Mouse (Mus musculus): ENCODE results near the gene Fndc5. TPM values are rescaled to one million over a fixed set of nuclear protein-coding genes. Genes with fewer than 3 reads are reported as not detected.

Fndc5 gene
- polyA plus RNA-seq, 1 experiment from 2014 or later: 2.0 TPM

- Histone ChIP-seq H3K4me1 (replicated peaks; ENCODE audit: control insufficient read depth, insufficient read depth) (no peaks in the 10 kb centered on the region), H3K4me3 (ENCODE audit: low read depth, low read length) (no peak overlapping the region), H3K9ac (ENCODE audit: low read length) (no peak overlapping the region), H3K4me2 (replicated peaks; ENCODE audit: low read depth) (peak overlapping the region; percentile 27), H3K27me3 (ENCODE audit: control insufficient read depth, insufficient read depth, low read length) (no peaks in the 10 kb centered on the region), H3K27ac (replicated peaks) (no peak overlapping the region), H3K9me3 (ENCODE audit: control insufficient read depth, low read length) (no peaks in the 10 kb centered on the region), H3K36me3 (ENCODE audit: control insufficient read depth, insufficient read depth, low read length) (no peaks in the 10 kb centered on the region)
- DNase-seq (ENCODE audit: low spot score) (peak; percentile 76), ATAC-seq (ENCODE audit: low FRiP score, low TSS enrichment) (no peak; the same call in 1 of the 2 replicates)
- TF ChIP-seq EP300 (optimal IDR thresholded peaks at IDR 0.05) (no peak), CTCF (IDR thresholded peaks at IDR 0.05; ENCODE audit: low read depth) (peak; percentile 89)
- 11% methylated on average over 15 of the region's 15 CpGs for WGBS
Measured at GRCm38 (mm10) chr4:129134799-129135585, 1.8 kb upstream of the Fndc5 start.

- WGBS: 63% methylated on average over 2 of the region's 2 CpGs
- H3K9me3 ChIP-seq (ENCODE audit: control insufficient read depth, low read length): no peaks in the 10 kb centered on the region
- H3K9ac ChIP-seq (ENCODE audit: low read length): no peak overlapping the region
- no peaks in the 10 kb centered on the region for H3K4me1 ChIP-seq (replicated peaks; ENCODE audit: control insufficient read depth, insufficient read depth)
- no peak overlapping the region for H3K4me2 ChIP-seq (replicated peaks; ENCODE audit: low read depth)
- H3K27ac ChIP-seq (replicated peaks): no peak overlapping the region
- ATAC-seq (ENCODE audit: low FRiP score, low TSS enrichment): no peak
- no peak overlapping the region for H3K4me3 ChIP-seq (ENCODE audit: low read depth, low read length)
- no peaks in the 10 kb centered on the region for H3K27me3 ChIP-seq (ENCODE audit: control insufficient read depth, insufficient read depth, low read length)
- no peak for DNase-seq (ENCODE audit: low spot score)
- TF ChIP-seq CTCF (IDR thresholded peaks at IDR 0.05; ENCODE audit: low read depth): no peak
- no peak for TF ChIP-seq EP300 (optimal IDR thresholded peaks at IDR 0.05)
- no peaks in the 10 kb centered on the region for H3K36me3 ChIP-seq (ENCODE audit: control insufficient read depth, insufficient read depth, low read length)
Measured at GRCm38 (mm10) chr4:129135637-129136036, 1.2 kb upstream of the Fndc5 start.

DNA sequence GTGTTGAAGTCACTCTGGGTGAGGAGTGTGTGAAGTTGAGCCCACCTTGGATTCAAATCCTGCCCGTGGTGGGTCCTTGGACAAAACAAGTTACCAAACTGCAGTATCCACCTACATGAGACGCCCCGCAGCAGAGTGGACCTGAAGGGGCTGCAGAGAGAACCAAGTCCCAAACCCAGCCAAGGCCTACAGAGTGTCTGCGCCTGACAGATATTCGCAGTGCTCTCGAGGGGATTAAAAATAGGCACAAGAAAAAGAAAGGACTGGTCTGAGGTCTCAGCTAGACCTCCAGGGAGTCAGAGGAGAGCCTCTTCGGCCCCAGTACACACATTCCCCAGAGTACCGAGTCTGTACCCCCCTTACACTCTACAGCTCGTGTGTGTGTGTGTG lies 615 bp upstream of the Fndc5 start:
- no peaks in the 10 kb centered on the region for H3K27me3 ChIP-seq (ENCODE audit: control insufficient read depth, insufficient read depth, low read length)
- peak overlapping the region; percentile 63; the same call in 1 of the 2 replicates for H3K9ac ChIP-seq (ENCODE audit: low read length)
- WGBS: 44% methylated on average over 9 of the region's 9 CpGs
- no peak for TF ChIP-seq EP300 (optimal IDR thresholded peaks at IDR 0.05)
- no peak for TF ChIP-seq CTCF (IDR thresholded peaks at IDR 0.05; ENCODE audit: low read depth)
- H3K4me2 ChIP-seq (replicated peaks; ENCODE audit: low read depth): peak overlapping the region; percentile 79
- H3K4me3 ChIP-seq (ENCODE audit: low read depth, low read length): peak overlapping the region; percentile 50
- ATAC-seq (ENCODE audit: low FRiP score, low TSS enrichment) (no peak), DNase-seq (ENCODE audit: low spot score) (no peak)
- H3K27ac ChIP-seq (replicated peaks): no peak overlapping the region
- H3K36me3 ChIP-seq (ENCODE audit: control insufficient read depth, insufficient read depth, low read length): no peaks in the 10 kb centered on the region
- peaks cover 2% of the 10 kb centered on the region; the same call in 1 of the 2 replicates for H3K4me1 ChIP-seq (replicated peaks; ENCODE audit: control insufficient read depth, insufficient read depth)
- H3K9me3 ChIP-seq (ENCODE audit: control insufficient read depth, low read length): no peaks in the 10 kb centered on the region

DNA sequence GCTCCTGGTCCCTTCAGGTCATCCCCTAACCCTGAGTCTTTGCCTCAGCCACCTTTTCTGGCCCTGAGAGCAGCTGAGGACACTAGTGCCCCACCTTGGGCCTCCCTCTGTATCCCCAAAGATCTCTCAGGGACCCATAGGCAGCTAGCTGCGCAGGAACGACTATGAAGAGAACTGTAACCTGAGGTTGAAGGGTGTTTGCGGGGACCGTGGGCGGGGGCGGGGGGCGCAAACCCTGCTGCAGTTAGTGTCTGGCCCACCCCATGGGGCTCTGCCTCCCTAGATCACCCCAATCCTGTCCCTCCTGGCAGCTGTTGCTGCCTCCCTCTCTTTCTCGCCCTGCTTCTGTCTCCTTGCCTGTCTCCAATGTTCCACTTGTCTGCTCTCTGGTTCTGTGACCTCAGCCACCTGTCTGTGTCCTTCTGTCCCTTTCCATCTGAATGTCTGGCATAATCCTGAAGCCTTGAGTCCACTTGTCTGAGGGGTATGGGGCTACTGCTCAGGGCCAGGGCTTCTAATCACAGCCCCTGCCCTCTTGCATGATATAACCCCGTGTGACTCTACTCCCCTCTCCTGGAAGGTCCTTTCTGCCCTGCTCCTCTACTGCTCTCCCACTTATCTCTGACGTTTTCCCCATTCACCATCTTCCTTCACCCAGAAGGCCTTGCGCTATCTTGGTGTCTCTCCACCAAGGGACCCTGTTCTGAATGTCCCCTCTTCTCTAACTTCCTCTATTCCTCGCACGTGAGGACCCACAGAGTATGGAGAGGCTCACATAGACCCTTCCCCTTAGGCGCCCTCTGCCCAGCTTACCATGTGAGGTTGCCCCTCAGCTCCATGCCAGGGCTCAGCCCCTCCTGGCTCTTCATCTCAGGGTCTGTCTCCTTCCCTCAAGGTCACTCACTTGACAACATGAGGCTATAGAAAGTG lies 858 bp downstream of the Fndc5 start:
- no peak for ATAC-seq (ENCODE audit: low FRiP score, low TSS enrichment)
- Histone ChIP-seq H3K27me3 (ENCODE audit: control insufficient read depth, insufficient read depth, low read length) (no peaks in the 10 kb centered on the region), H3K9me3 (ENCODE audit: control insufficient read depth, low read length) (no peaks in the 10 kb centered on the region), H3K27ac (replicated peaks) (no peak overlapping the region), H3K4me1 (replicated peaks; ENCODE audit: control insufficient read depth, insufficient read depth) (peaks cover 6% of the 10 kb centered on the region; the same call in 1 of the 2 replicates), H3K36me3 (ENCODE audit: control insufficient read depth, insufficient read depth, low read length) (no peaks in the 10 kb centered on the region), H3K4me3 (ENCODE audit: low read depth, low read length) (no peak overlapping the region), H3K9ac (ENCODE audit: low read length) (peak overlapping the region; percentile 63), H3K4me2 (replicated peaks; ENCODE audit: low read depth) (peak overlapping the region; percentile 79; the same call in 1 of the 2 replicates)
- TF ChIP-seq EP300 (optimal IDR thresholded peaks at IDR 0.05) (no peak), CTCF (IDR thresholded peaks at IDR 0.05; ENCODE audit: low read depth) (no peak)
- no peak for DNase-seq (ENCODE audit: low spot score)
- 67% methylated on average over 14 of the region's 14 CpGs for WGBS

DNA sequence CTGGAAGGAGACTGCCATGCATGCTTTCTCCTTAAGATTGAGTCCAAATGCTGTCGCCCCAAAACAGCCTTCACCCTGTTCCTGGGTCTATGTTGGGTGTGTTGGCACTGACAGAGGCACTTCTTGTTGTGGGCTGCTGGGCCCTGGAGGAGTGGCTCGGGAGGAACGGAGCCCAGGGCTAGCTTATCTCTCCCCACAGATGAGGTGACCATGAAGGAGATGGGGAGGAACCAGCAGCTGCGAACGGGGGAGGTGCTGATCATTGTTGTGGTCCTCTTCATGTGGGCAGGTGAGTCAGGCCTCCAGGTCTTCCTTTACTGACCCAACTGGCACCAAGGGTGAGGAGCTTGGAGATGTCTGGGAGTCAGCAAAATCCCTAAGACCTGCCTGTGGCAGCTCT lies 2.8 kb downstream of the Fndc5 start:
- DNase-seq (ENCODE audit: low spot score) (no peak), ATAC-seq (ENCODE audit: low FRiP score, low TSS enrichment) (no peak)
- Histone ChIP-seq H3K4me3 (ENCODE audit: low read depth, low read length) (no peak overlapping the region), H3K4me2 (replicated peaks; ENCODE audit: low read depth) (no peak overlapping the region), H3K9ac (ENCODE audit: low read length) (no peak overlapping the region), H3K36me3 (ENCODE audit: control insufficient read depth, insufficient read depth, low read length) (no peaks in the 10 kb centered on the region), H3K27me3 (ENCODE audit: control insufficient read depth, insufficient read depth, low read length) (no peaks in the 10 kb centered on the region), H3K27ac (replicated peaks) (no peak overlapping the region), H3K4me1 (replicated peaks; ENCODE audit: control insufficient read depth, insufficient read depth) (peaks cover 6% of the 10 kb centered on the region; the same call in 1 of the 2 replicates), H3K9me3 (ENCODE audit: control insufficient read depth, low read length) (no peaks in the 10 kb centered on the region)
- 75% methylated on average over 5 of the region's 5 CpGs for WGBS
- TF ChIP-seq EP300 (optimal IDR thresholded peaks at IDR 0.05) (no peak), CTCF (IDR thresholded peaks at IDR 0.05; ENCODE audit: low read depth) (no peak)

Data from stomach, postnatal 0 days (tissue).